Mouse (Mus musculus): ENCODE data around the gene Coro1c.

- TF ChIP-seq CTCF (conservative IDR thresholded peaks at IDR 0.05 in 1 of 2, IDR thresholded peaks at IDR 0.05 in 1 of 2; ENCODE audit: low read depth in 2 of 2, low read length in 2 of 2) (no peak), SMC3 (IDR thresholded peaks at IDR 0.05; ENCODE audit: low read depth, low read length) (no peak), MAX (IDR thresholded peaks at IDR 0.05; ENCODE audit: low read length) (no peak), SIN3A (IDR thresholded peaks at IDR 0.05; ENCODE audit: low read length) (no peak)
Observed at GRCm38 (mm10) chr5:113885623-113886022, 22.9 kb downstream of the Coro1c start.

Measured in CH12.LX (cell line).